Mouse (Mus musculus) intestine, embryonic 16.5 days (tissue): ENCODE data around the gene Naif1. TPM values are rescaled to one million over a fixed set of nuclear protein-coding genes. Genes with fewer than 3 reads are reported as not detected.
"Not testable (repeated sequence)": the region's sequence is repeated elsewhere in the genome, so short reads cannot be mapped to it uniquely, and the experiment has no call there.

Experiments used
- ATAC-seq: fragments of 200-750 bp; cut with Nextera tagmentation; 2 replicates; pipeline ENCODE4 v1.8.0; 2017; ENCODE audit warnings: moderate TSS enrichment, moderate library complexity
- H3K27ac ChIP-seq: fragments of 300-500 bp; sonication (generic); 2 replicates; pipeline ENCODE4 v1.5.1; 2014; ENCODE audit warnings: mild to moderate bottlenecking, low read length
- H3K27me3 ChIP-seq: fragments of 300-500 bp; sonication (generic); replicated peaks from 2 replicates; pipeline ENCODE4 v1.6.1; 2014; ENCODE audit warnings: low read length, control low read depth, mixed read lengths; ENCODE audit not compliant: control insufficient read depth, insufficient read depth
- H3K36me3 ChIP-seq: fragments of 300-500 bp; sonication (generic); 2 replicates; pipeline ENCODE4 v1.6.1; 2014; ENCODE audit warnings: low read length, control low read depth; ENCODE audit not compliant: control insufficient read depth, insufficient read depth
- H3K4me1 ChIP-seq: fragments of 300-500 bp; sonication (generic); 2 replicates; pipeline ENCODE4 v1.6.1; 2014; ENCODE audit warnings: low read length, control low read depth, mixed read lengths; ENCODE audit not compliant: control insufficient read depth, insufficient read depth
- H3K4me2 ChIP-seq: fragments of 300-500 bp; sonication (generic); 2 replicates; pipeline ENCODE4 v1.6.1; 2014; ENCODE audit warnings: low read depth, low read length, control low read depth
- H3K4me3 ChIP-seq: fragments of 300-500 bp; sonication (generic); 2 replicates; pipeline ENCODE4 v1.5.1; 2014; ENCODE audit warnings: mild to moderate bottlenecking, low read length
- H3K9ac ChIP-seq: fragments of 300-500 bp; sonication (generic); 2 replicates; pipeline ENCODE4 v1.6.1; 2014; ENCODE audit warnings: low read depth, low read length
- H3K9me3 ChIP-seq: fragments of 300-500 bp; sonication (generic); 2 replicates; pipeline ENCODE4 v1.6.1; 2016; ENCODE audit warnings: low read length, control low read depth; ENCODE audit not compliant: control insufficient read depth
- WGBS: fragments of 180-500 bp; shearing (Covaris S2); extraction: QIAGEN DNeasy Blood & Tissue Kit; methylation state at CpG from one replicate; pipeline ENCODE4 v1.1.7; 2014; 5-methylcytosine and 5-hydroxymethylcytosine counted together
- polyA plus RNA-seq: library from polyadenylated mRNA; unstranded; fragments of >200 nt; fragmentation: Nextera tagmentation; extraction: Ambion mirVana; gene quantifications from 2 replicates; pipeline ENCODE4 v1.2.1, GENCODE M21; 2015

Gene Naif1
- polyA plus RNA-seq, 1 experiment from 2014 or later: 5.3 TPM

- H3K4me2 ChIP-seq: no peak overlapping the region
Observed at GRCm38 (mm10) chr2:32488679-32489078, 38.4 kb downstream of the Naif1 start.

GRCm38 (mm10) chr2:32490730-32491129 lies 40.5 kb downstream of the Naif1 start:
- H3K27ac ChIP-seq, H3K4me1 ChIP-seq, H3K9me3 ChIP-seq, H3K36me3 ChIP-seq, H3K4me3 ChIP-seq, H3K4me2 ChIP-seq, H3K9ac ChIP-seq, ATAC-seq, H3K27me3 ChIP-seq: not testable (repeated sequence)

More at GRCm38 (mm10) chr2:32488679-32489078, 38.4 kb downstream of the Naif1 start:
- H3K4me1 ChIP-seq: peaks cover 2% of the 10 kb centered on the region; the same call in 1 of the 2 replicates
- no peak overlapping the region for H3K27ac ChIP-seq
- H3K36me3 ChIP-seq: no peaks in the 10 kb centered on the region
- H3K27me3 ChIP-seq: no peaks in the 10 kb centered on the region
- under 1% methylated on average over 5 of the region's 5 CpGs for WGBS
- ATAC-seq: 0 out of 2 replicates have a peak, but pooled peaks have one; percentile 16
- no peak overlapping the region for H3K9ac ChIP-seq
- no peak overlapping the region for H3K4me3 ChIP-seq
- no peaks in the 10 kb centered on the region for H3K9me3 ChIP-seq

- Histone ChIP-seq H3K36me3 (no peaks in the 10 kb centered on the region), H3K4me3 (no peak overlapping the region), H3K9ac (no peak overlapping the region), H3K27ac (no peak overlapping the region), H3K9me3 (no peaks in the 10 kb centered on the region), H3K4me1 (no peaks in the 10 kb centered on the region), H3K27me3 (no peaks in the 10 kb centered on the region), H3K4me2 (no peak overlapping the region)
- ATAC-seq: no peak
- WGBS: 53% methylated on average over 2 of the region's 2 CpGs
Observed at GRCm38 (mm10) chr2:32492661-32493060, 42.4 kb downstream of the Naif1 start.

GRCm38 (mm10) chr2:32493301-32493701 lies 43.0 kb downstream of the Naif1 start:
- ATAC-seq: no peak
- WGBS: 66% methylated on average over 12 of the region's 12 CpGs
- Histone ChIP-seq H3K27me3 (no peaks in the 10 kb centered on the region), H3K36me3 (no peaks in the 10 kb centered on the region), H3K4me3 (no peak overlapping the region), H3K9me3 (no peaks in the 10 kb centered on the region), H3K27ac (no peak overlapping the region), H3K4me1 (no peaks in the 10 kb centered on the region), H3K9ac (no peak overlapping the region), H3K4me2 (no peak overlapping the region)

GRCm38 (mm10) chr2:32494522-32494921 lies 44.3 kb downstream of the Naif1 start:
- H3K4me1 ChIP-seq: no peaks in the 10 kb centered on the region
- H3K27ac ChIP-seq: peak overlapping the region; percentile 55
- no peaks in the 10 kb centered on the region for H3K36me3 ChIP-seq
- no peak overlapping the region for H3K4me2 ChIP-seq
- WGBS: 73% methylated on average over 2 of the region's 2 CpGs
- H3K27me3 ChIP-seq: no peaks in the 10 kb centered on the region
- no peak overlapping the region for H3K9ac ChIP-seq
- ATAC-seq: no peak
- no peak overlapping the region for H3K4me3 ChIP-seq
- no peaks in the 10 kb centered on the region for H3K9me3 ChIP-seq

GRCm38 (mm10) chr2:32495185-32495726 lies 45.0 kb downstream of the Naif1 start:
- H3K4me1 ChIP-seq: no peaks in the 10 kb centered on the region
- no peak overlapping the region for H3K9ac ChIP-seq
- no peak overlapping the region for H3K4me3 ChIP-seq
- no peaks in the 10 kb centered on the region for H3K36me3 ChIP-seq
- H3K4me2 ChIP-seq: no peak overlapping the region
- no peak; the same call in 1 of the 2 replicates for ATAC-seq
- H3K27ac ChIP-seq: peak overlapping the region; percentile 55
- no peaks in the 10 kb centered on the region for H3K27me3 ChIP-seq
- no peaks in the 10 kb centered on the region for H3K9me3 ChIP-seq
- 71% methylated on average over 20 of the region's 20 CpGs for WGBS

- Histone ChIP-seq H3K4me1 (0 out of 2 replicates have a peak, but pooled peaks cover 2% of the 10 kb centered on the region), H3K4me3 (no peak overlapping the region), H3K9ac (no peak overlapping the region), H3K27me3 (no peaks in the 10 kb centered on the region), H3K27ac (no peak overlapping the region), H3K4me2 (no peak overlapping the region), H3K36me3 (no peaks in the 10 kb centered on the region), H3K9me3 (no peaks in the 10 kb centered on the region)
- 60% methylated on average over 5 of the region's 5 CpGs for WGBS
- ATAC-seq: no peak
Observed at GRCm38 (mm10) chr2:32496190-32496589, 45.9 kb downstream of the Naif1 start.

- H3K36me3 ChIP-seq: no peaks in the 10 kb centered on the region
- WGBS: 72% methylated on average over 4 of the region's 4 CpGs
Observed at GRCm38 (mm10) chr2:32499365-32499764, 49.1 kb downstream of the Naif1 start.

GRCm38 (mm10) chr2:32500461-32500860 lies 50.2 kb downstream of the Naif1 start:
- Histone ChIP-seq H3K27me3 (no peaks in the 10 kb centered on the region), H3K9me3 (no peaks in the 10 kb centered on the region), H3K9ac (no peak overlapping the region), H3K4me3 (no peak overlapping the region), H3K4me1 (peaks cover 16% of the 10 kb centered on the region), H3K36me3 (no peaks in the 10 kb centered on the region), H3K27ac (no peak overlapping the region), H3K4me2 (no peak overlapping the region)
- no peak for ATAC-seq
- WGBS: 69% methylated on average over 5 of the region's 5 CpGs

More at GRCm38 (mm10) chr2:32499365-32499764, 49.1 kb downstream of the Naif1 start:
- H3K4me1 ChIP-seq: peaks cover 16% of the 10 kb centered on the region
- H3K9me3 ChIP-seq: no peaks in the 10 kb centered on the region
- no peak for ATAC-seq
- no peak overlapping the region for H3K4me2 ChIP-seq
- no peaks in the 10 kb centered on the region for H3K27me3 ChIP-seq
- peak overlapping the region; percentile 9; the same call in 1 of the 2 replicates for H3K27ac ChIP-seq
- H3K9ac ChIP-seq: no peak overlapping the region
- H3K4me3 ChIP-seq: no peak overlapping the region
